Mouse (Mus musculus) CH12.LX (cell line): Measurements from ENCODE around the gene Fbll1. TPM values are rescaled to one million over a fixed set of nuclear protein-coding genes. Genes with fewer than 3 reads are reported as not detected.

ENCODE experiments used
- DNase-seq: peaks from one replicate; pipeline ENCODE4 v3.0.0-alpha.2; 2013; ENCODE audit errors: extremely low read depth
- H3K27ac ChIP-seq: 2 replicates; pipeline ENCODE4 v1.5.1; 2012; ENCODE audit warnings: low read depth, mild to moderate bottlenecking, control low read depth, moderate library complexity; ENCODE audit not compliant: insufficient read depth
- H3K27me3 ChIP-seq: replicated peaks from 2 replicates; pipeline ENCODE3; 2012; ENCODE audit warnings: inconsistent platforms
- H3K36me3 ChIP-seq, 2 experiments: replicated peaks in 1 of 2; 2 replicates each; pipeline versions ENCODE3 to v1.6.1; 2012; ENCODE audit warnings: inconsistent platforms in 1 of 2, low read length in 1 of 2, mild to moderate bottlenecking in 1 of 2, mixed read lengths in 1 of 2, moderate library complexity in 1 of 2; ENCODE audit not compliant: control insufficient read depth in 1 of 2, insufficient read depth in 1 of 2
- H3K4me1 ChIP-seq, 2 experiments: 2 replicates each; pipeline ENCODE4 v1.6.1; 2012; ENCODE audit warnings: inconsistent platforms in 1 of 2, moderate library complexity in 1 of 2; ENCODE audit not compliant: insufficient read depth in 2 of 2, control insufficient read depth in 1 of 2
- H3K4me2 ChIP-seq: 2 replicates; pipeline ENCODE4 v1.6.1; 2012; ENCODE audit warnings: low read depth, mild to moderate bottlenecking, control low read depth; ENCODE audit not compliant: poor library complexity, insufficient read depth, severe bottlenecking
- H3K4me3 ChIP-seq, 3 experiments: fragments of 150-350 bp in 1 of 3; sonication (generic) in 1 of 3; replicated peaks in 1 of 3; 2 replicates each; pipeline versions ENCODE3 to v1.5.1; 2011 to 2012; ENCODE audit warnings: low read depth in 2 of 3, low read length in 2 of 3, mild to moderate bottlenecking in 2 of 3, moderate library complexity in 2 of 3, control low read depth in 1 of 3, improper control_type of control experiment in 1 of 3, inconsistent platforms in 1 of 3, mixed read lengths in 1 of 3; ENCODE audit not compliant: poor library complexity in 1 of 3
- H3K79me2 ChIP-seq: replicated peaks from 2 replicates; pipeline ENCODE4 v1.6.1; 2012; ENCODE audit warnings: mild to moderate bottlenecking, moderate library complexity; ENCODE audit not compliant: control insufficient read depth, poor library complexity, insufficient read depth, severe bottlenecking; ENCODE audit errors: extremely low read depth
- H3K9ac ChIP-seq: 2 replicates; pipeline ENCODE4 v1.6.1; 2012; ENCODE audit warnings: low read depth, mild to moderate bottlenecking, control low read depth, moderate library complexity; ENCODE audit not compliant: insufficient read depth
- H3K9me3 ChIP-seq: replicated peaks from 2 replicates; pipeline ENCODE3; 2012; ENCODE audit warnings: low read length, inconsistent platforms, mixed read lengths
- BHLHE40 ChIP-seq: IDR thresholded peaks from 2 replicates; pipeline ENCODE4 v1.6.1; 2011; ENCODE audit warnings: mild to moderate bottlenecking, low read depth, low read length, improper control_type of control experiment
- CHD1 ChIP-seq: IDR thresholded peaks from 2 replicates; pipeline ENCODE4 v1.6.1; 2012; ENCODE audit warnings: low read depth, low read length, improper control_type of control experiment, inconsistent platforms
- CTCF ChIP-seq, 2 experiments: IDR thresholded peaks in 1 of 2; conservative IDR thresholded peaks in 1 of 2; 2 replicates each; pipeline ENCODE4 v1.5.1; 2011 to 2012; ENCODE audit warnings: low read depth in 2 of 2, low read length in 2 of 2, improper control_type of control experiment in 1 of 2, inconsistent platforms in 1 of 2, mild to moderate bottlenecking in 1 of 2, moderate library complexity in 1 of 2
- ELF1 ChIP-seq: IDR thresholded peaks from 2 replicates; pipeline ENCODE4 v1.6.1; 2014; ENCODE audit warnings: low read depth, mild to moderate bottlenecking, inconsistent platforms, low read length, improper control_type of control experiment
- EP300 ChIP-seq: IDR thresholded peaks from 2 replicates; pipeline ENCODE4 v1.6.1; 2011; ENCODE audit warnings: low read length, improper control_type of control experiment
- GABPA ChIP-seq: IDR thresholded peaks from 2 replicates; pipeline ENCODE4 v1.6.1; 2012; ENCODE audit warnings: low read depth, low read length, improper control_type of control experiment, inconsistent platforms; ENCODE audit not compliant: insufficient replicate concordance
- HCFC1 ChIP-seq: IDR thresholded peaks from 2 replicates; pipeline ENCODE4 v1.6.1; 2012; ENCODE audit warnings: low read depth, mild to moderate bottlenecking, inconsistent platforms, low read length, improper control_type of control experiment
- IRF4 ChIP-seq: IDR thresholded peaks from 2 replicates; pipeline ENCODE4 v1.6.1; 2014; ENCODE audit warnings: low read depth, mild to moderate bottlenecking, inconsistent platforms, low read length, improper control_type of control experiment
- KAT2A ChIP-seq: IDR thresholded peaks from 2 replicates; pipeline ENCODE4 v1.6.1; 2012; ENCODE audit warnings: low read length, improper control_type of control experiment, inconsistent platforms; ENCODE audit not compliant: insufficient replicate concordance
- MAX ChIP-seq: IDR thresholded peaks from 2 replicates; pipeline ENCODE4 v1.6.1; 2011; ENCODE audit warnings: low read length, improper control_type of control experiment
- MXI1 ChIP-seq: IDR thresholded peaks from 2 replicates; pipeline ENCODE4 v1.6.1; 2011; ENCODE audit warnings: mild to moderate bottlenecking, low read depth, low read length, improper control_type of control experiment
- MYC ChIP-seq: IDR thresholded peaks from 2 replicates; pipeline ENCODE4 v1.6.1; 2011; ENCODE audit warnings: low read depth, mild to moderate bottlenecking, improper control_type of control experiment, low read length
- NELFE ChIP-seq: IDR thresholded peaks from 2 replicates; pipeline ENCODE4 v1.6.1; 2011; ENCODE audit warnings: low read depth, low read length, improper control_type of control experiment
- POLR2A ChIP-seq: IDR thresholded peaks from 2 replicates; pipeline ENCODE4 v1.6.1; 2011; ENCODE audit warnings: low read depth, mild to moderate bottlenecking, improper control_type of control experiment, low read length
- POLR2AphosphoS2 ChIP-seq: IDR thresholded peaks from 2 replicates; pipeline ENCODE4 v1.6.1; 2011; ENCODE audit warnings: low read depth, low read length, improper control_type of control experiment
- RAD21 ChIP-seq: IDR thresholded peaks from 2 replicates; pipeline ENCODE4 v1.6.1; 2011; ENCODE audit warnings: low read depth, mild to moderate bottlenecking, low read length, improper control_type of control experiment, moderate library complexity
- SIN3A ChIP-seq: IDR thresholded peaks from 2 replicates; pipeline ENCODE4 v1.6.1; 2012; ENCODE audit warnings: low read length, improper control_type of control experiment, inconsistent platforms
- TCF12 ChIP-seq: IDR thresholded peaks from 2 replicates; pipeline ENCODE4 v1.6.1; 2014; ENCODE audit warnings: low read depth, mild to moderate bottlenecking, inconsistent platforms, low read length, improper control_type of control experiment
- USF2 ChIP-seq: conservative IDR thresholded peaks from 2 replicates; pipeline ENCODE4 v1.6.1; 2011; ENCODE audit warnings: low read depth, low read length, improper control_type of control experiment
- ZNF384 ChIP-seq: IDR thresholded peaks from 2 replicates; pipeline ENCODE4 v1.6.1; 2012; ENCODE audit warnings: low read depth, low read length, improper control_type of control experiment, inconsistent platforms
- dilution Hi-C: fragments of 300-500 bp; cut with MboI; formaldehyde crosslinking; loops from 2 replicates; pipeline ENCODE4 v1.14.3; 2020; ENCODE audit warnings: low sequenced_read_pairs; ENCODE audit not compliant: extremely low pct_unique_long_range_greater_than_20kb, extremely low pct_ligation_motif_present
- in situ Hi-C: fragments of 300-500 bp; cut with MboI; formaldehyde crosslinking; loops from 3 replicates; pipeline ENCODE4 v1.14.3; 2019; ENCODE audit warnings: low sequenced_read_pairs, low pct_ligation_motif_present, low pct_unique_long_range_greater_than_20kb, mixed read lengths
- polyA plus RNA-seq: library from polyadenylated mRNA; unstranded; fragments of >175 nt; gene quantifications from 2 replicates; pipeline ENCODE4 v1.2.1, GENCODE M21; 2012; ENCODE audit warnings: low read depth; ENCODE audit not compliant: insufficient read length
- total RNA-seq, 2 experiments: library from RNA; depleted of rRNA; stranded (reverse); fragments of 300-350 nt in 1 of 2; fragments of >200 nt in 1 of 2; gene quantifications; 2 replicates each; pipeline ENCODE4 v1.2.3; 2012 to 2014

The Fbll1 gene
- total and polyA plus RNA-seq, 3 experiments = not detected

DNA sequence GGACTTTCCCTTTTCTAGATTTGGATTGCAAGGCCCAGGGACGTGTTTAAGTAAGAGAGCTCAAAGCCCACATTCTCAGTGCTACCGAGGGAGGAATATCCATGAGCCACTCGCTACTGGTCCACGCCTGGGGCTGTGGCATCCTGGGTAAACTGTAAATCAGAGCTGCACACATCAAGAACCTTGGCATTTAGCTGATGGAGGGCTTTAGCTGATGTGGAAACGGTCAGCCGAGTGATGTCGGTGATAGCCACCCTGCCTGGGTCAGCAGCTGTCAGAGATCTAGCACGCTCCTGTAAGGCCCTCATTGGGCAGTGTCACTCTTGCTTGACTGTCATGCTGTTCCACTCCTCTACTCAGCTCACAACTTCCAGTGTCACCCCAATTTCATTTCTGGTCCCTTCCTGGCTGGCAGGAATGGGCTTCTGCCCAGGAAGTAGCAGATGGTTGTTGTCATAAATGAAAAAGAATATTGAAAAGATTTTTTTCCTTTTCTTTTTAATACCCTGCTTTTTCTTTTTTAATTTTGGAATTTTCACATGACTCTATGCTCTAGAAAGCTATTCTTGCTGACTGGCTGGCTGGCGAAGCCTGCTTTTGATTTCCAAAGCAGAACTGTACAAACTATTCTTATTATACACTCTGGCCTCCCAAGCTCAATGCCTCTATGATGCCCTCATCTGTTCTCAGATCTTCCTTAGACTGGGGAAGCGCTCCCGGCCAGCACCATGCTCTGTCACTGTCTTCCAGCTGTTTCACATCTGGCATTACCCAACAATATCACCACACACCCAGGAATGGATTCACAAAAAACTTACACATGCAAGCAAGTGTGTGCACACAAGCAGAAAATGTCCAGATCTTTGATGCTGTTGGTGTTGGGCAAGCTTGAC is 42.0 kb downstream of the Fbll1 start:
- in situ Hi-C loops = no loop called here
- dilution Hi-C loops = no loop called here

GRCm38 (mm10) chr11:35755546-35755945 is 43.1 kb downstream of the Fbll1 start:
- Histone ChIP-seq H3K36me3 (no peaks in the 10 kb centered on the region), H3K4me1 (no peaks in the 10 kb centered on the region), H3K4me3 (no peak overlapping the region), H3K79me2 (no peaks in the 10 kb centered on the region), H3K27ac (no peak overlapping the region), H3K9ac (no peak overlapping the region), H3K9me3 (no peaks in the 10 kb centered on the region), H3K27me3 (no peaks in the 10 kb centered on the region), H3K4me2 (no peak overlapping the region)
- in situ Hi-C loops = no loop called here
- DNase-seq = no peak
- TF ChIP-seq GABPA (no peak), CTCF (conservative IDR thresholded peaks at IDR 0.05 in 1 of 2, IDR thresholded peaks at IDR 0.05 in 1 of 2; ENCODE audit: low read depth in 2 of 2, low read length in 2 of 2) (no peak), ELF1 (no peak), SIN3A (no peak), BHLHE40 (no peak), POLR2AphosphoS2 (no peak), IRF4 (no peak), ZNF384 (no peak), POLR2A (no peak), MYC (no peak), NELFE (no peak), CHD1 (no peak), EP300 (no peak), RAD21 (no peak), USF2 (no peak), HCFC1 (no peak), MXI1 (no peak)
- dilution Hi-C loops = no loop called here

More for the DNA sequence above, 42.0 kb downstream of the Fbll1 start:
- no peaks in the 10 kb centered on the region for H3K27me3 ChIP-seq
- no peaks in the 10 kb centered on the region for H3K79me2 ChIP-seq
- no peak overlapping the region for H3K4me2 ChIP-seq
- no peak for DNase-seq
- H3K4me1 ChIP-seq = no peaks in the 10 kb centered on the region
- H3K36me3 ChIP-seq = no peaks in the 10 kb centered on the region
- no peak overlapping the region for H3K4me3 ChIP-seq
- H3K27ac ChIP-seq = no peak overlapping the region
- H3K9ac ChIP-seq = no peak overlapping the region
- H3K9me3 ChIP-seq = no peaks in the 10 kb centered on the region
- TF ChIP-seq MXI1 (no peak), RAD21 (no peak), TCF12 (no peak), HCFC1 (no peak), MAX (no peak), KAT2A (no peak), NELFE (no peak), SIN3A (no peak), IRF4 (no peak), ELF1 (no peak)
